Mouse (Mus musculus) kidney, adult 2 months (tissue): ENCODE data around the gene Strap. TPM values are rescaled to one million over a fixed set of nuclear protein-coding genes. Genes with fewer than 3 reads are reported as not detected.
A peak's percentile ranks its signal among the peaks of the same experiment; 100 is the strongest.

Source experiments
- DNase-seq: peaks from one replicate; pipeline ENCODE4 v3.0.0; 2021
- H3K27ac ChIP-seq: fragments of 200-500 bp; 2 replicates; pipeline ENCODE4 v1.5.1; 2012; ENCODE audit warnings: low read depth, low read length, control low read depth, inconsistent platforms; ENCODE audit not compliant: insufficient read depth
- H3K27me3 ChIP-seq: fragments of 200-500 bp; replicated peaks from 2 replicates; pipeline ENCODE4 v1.6.1; 2012; ENCODE audit warnings: mild to moderate bottlenecking, moderate library complexity, low read length, inconsistent platforms; ENCODE audit not compliant: control insufficient read depth, insufficient read depth
- H3K36me3 ChIP-seq: fragments of 200-500 bp; 2 replicates; pipeline ENCODE4 v1.6.1; 2012; ENCODE audit warnings: mild to moderate bottlenecking, moderate library complexity, low read length, inconsistent platforms; ENCODE audit not compliant: control insufficient read depth, insufficient read depth
- H3K4me1 ChIP-seq: fragments of 200-500 bp; 2 replicates; pipeline ENCODE4 v1.6.1; 2011; ENCODE audit warnings: low read length; ENCODE audit not compliant: control insufficient read depth, insufficient read depth
- H3K4me3 ChIP-seq: fragments of 200-500 bp; 2 replicates; pipeline ENCODE4 v1.5.1; 2011; ENCODE audit warnings: mild to moderate bottlenecking, low read depth, low read length, control low read depth; ENCODE audit not compliant: insufficient read depth
- CTCF ChIP-seq: fragments of 200-500 bp; conservative IDR thresholded peaks from 2 replicates; pipeline ENCODE4 v1.5.1; 2011; ENCODE audit warnings: low read depth, mild to moderate bottlenecking, control low read depth, low read length, moderate library complexity, mixed read lengths; ENCODE audit not compliant: insufficient read depth, insufficient read length
- POLR2A ChIP-seq: fragments of 200-500 bp; IDR thresholded peaks from one replicate; pipeline ENCODE4 v1.6.1; 2011; ENCODE audit warnings: low read depth, low read length, control low read depth
- WGBS: fragments of 180-500 bp; shearing (Covaris S2); methylation state at CpG from one replicate; pipeline ENCODE4 v1.1.7; 2018; 5-methylcytosine and 5-hydroxymethylcytosine counted together
- polyA plus RNA-seq: library from polyadenylated mRNA; depleted of rRNA; stranded (reverse); fragments of >200 nt; gene quantifications from 2 replicates; pipeline ENCODE4 v1.2.3, GENCODE M21; 2012; rRNA removed

The Strap gene
- polyA plus RNA-seq, 1 experiment = 29.7 TPM

GRCm38 (mm10) chr6:137783899-137784637 lies 49.2 kb downstream of the Strap start:
- H3K4me3 ChIP-seq = no peak overlapping the region
- no peaks in the 10 kb centered on the region for H3K27me3 ChIP-seq
- H3K36me3 ChIP-seq = peaks cover 2% of the 10 kb centered on the region; the same call in 1 of the 2 replicates
- DNase-seq = no peak
- WGBS = 77% methylated on average over 7 of the region's 7 CpGs
- H3K4me1 ChIP-seq = no peaks in the 10 kb centered on the region
- H3K27ac ChIP-seq = no peak overlapping the region
- no peak for TF ChIP-seq POLR2A
- TF ChIP-seq CTCF = no peak

GRCm38 (mm10) chr6:137788976-137789590 lies 54.2 kb downstream of the Strap start:
- Histone ChIP-seq H3K27me3 (no peaks in the 10 kb centered on the region), H3K27ac (no peak overlapping the region), H3K4me3 (no peak overlapping the region), H3K4me1 (no peaks in the 10 kb centered on the region), H3K36me3 (peaks cover 2% of the 10 kb centered on the region; the same call in 1 of the 2 replicates)
- 68% methylated on average over 9 of the region's 9 CpGs for WGBS
- TF ChIP-seq POLR2A (no peak), CTCF (no peak)
- DNase-seq = no peak

GRCm38 (mm10) chr6:137789658-137790057 lies 54.8 kb downstream of the Strap start:
- no peak for DNase-seq
- H3K36me3 ChIP-seq = peaks cover 2% of the 10 kb centered on the region; the same call in 1 of the 2 replicates
- TF ChIP-seq POLR2A (no peak), CTCF (no peak)
- H3K4me3 ChIP-seq = no peak overlapping the region
- H3K27ac ChIP-seq = no peak overlapping the region
- 68% methylated on average over 2 of the region's 2 CpGs for WGBS
- no peaks in the 10 kb centered on the region for H3K27me3 ChIP-seq
- H3K4me1 ChIP-seq = no peaks in the 10 kb centered on the region

GRCm38 (mm10) chr6:137795494-137795893 lies 60.6 kb downstream of the Strap start:
- peaks cover 2% of the 10 kb centered on the region; the same call in 1 of the 2 replicates for H3K36me3 ChIP-seq
- WGBS = 30% methylated on average over 2 of the region's 2 CpGs
- no peak overlapping the region for H3K27ac ChIP-seq
- no peak for DNase-seq
- no peak overlapping the region for H3K4me3 ChIP-seq
- no peaks in the 10 kb centered on the region for H3K4me1 ChIP-seq
- H3K27me3 ChIP-seq = no peaks in the 10 kb centered on the region
- TF ChIP-seq POLR2A = no peak
- no peak for TF ChIP-seq CTCF

- WGBS = 79% methylated on average over 29 of the region's 29 CpGs
- peaks cover 2% of the 10 kb centered on the region; the same call in 1 of the 2 replicates for H3K36me3 ChIP-seq
- H3K4me3 ChIP-seq = no peak overlapping the region
- TF ChIP-seq CTCF (peak; percentile 38), POLR2A (no peak)
- H3K4me1 ChIP-seq = no peaks in the 10 kb centered on the region
- no peaks in the 10 kb centered on the region for H3K27me3 ChIP-seq
- H3K27ac ChIP-seq = no peak overlapping the region
- DNase-seq = peak; percentile 23
Measured at GRCm38 (mm10) chr6:137796596-137797567, 62.0 kb downstream of the Strap start.

GRCm38 (mm10) chr6:137799253-137799652 lies 64.4 kb downstream of the Strap start:
- Histone ChIP-seq H3K27me3 (no peaks in the 10 kb centered on the region), H3K4me1 (no peaks in the 10 kb centered on the region), H3K36me3 (peaks cover 2% of the 10 kb centered on the region; the same call in 1 of the 2 replicates), H3K4me3 (no peak overlapping the region), H3K27ac (no peak overlapping the region)
- 48% methylated on average over 9 of the region's 9 CpGs for WGBS
- peak; percentile 41 for DNase-seq
- TF ChIP-seq POLR2A (no peak), CTCF (no peak)

Other genes with a start within 250 kb of the Strap start
- gene Eps8, start 80.2 kb upstream of the Strap start, polyA plus RNA-seq = 50.2 and 51.9 TPM in 2 replicates
- gene Dera, start 19.5 kb downstream of the Strap start, polyA plus RNA-seq = 36.0 and 38.2 TPM in 2 replicates